Mouse (Mus musculus) brain, embryonic 14.5 days (tissue): ENCODE measurements around the gene Wsb1.

Source experiments
- CTCF ChIP-seq: fragments of 200-500 bp; IDR thresholded peaks from 2 replicates; pipeline ENCODE4 v1.5.1; 2012; ENCODE audit warnings: inconsistent platforms, mild to moderate bottlenecking, moderate library complexity, borderline replicate concordance; ENCODE audit not compliant: insufficient read depth, insufficient read length; ENCODE audit errors: extremely low read depth
- POLR2A ChIP-seq: fragments of 200-500 bp; IDR thresholded peaks from 2 replicates; pipeline ENCODE4 v1.6.1; 2012; ENCODE audit warnings: mild to moderate bottlenecking, inconsistent platforms, borderline replicate concordance; ENCODE audit not compliant: poor library complexity, insufficient read depth, insufficient read length, severe bottlenecking; ENCODE audit errors: extremely low read depth

- TF ChIP-seq POLR2A (no peak), CTCF (no peak)
These were observed 63.3 kb downstream of the Wsb1 start for GRCm38 (mm10) chr11:79191214-79191613.
